Mouse (Mus musculus) cerebellum, adult 11-12 months (tissue): ENCODE measurements at regions not wholly inside any gene's neighbourhood (a gene's known extent, or its start where the extent isn't known, plus 50 kb on each side); places are given as distances from the start of the nearest gene placed in this dataset.
"Not testable (repeated sequence)": the region's sequence is repeated elsewhere in the genome, so short reads cannot be mapped to it uniquely, and the experiment has no call there.

Experiments
- DNase-seq: peaks from one replicate; pipeline ENCODE4 v3.0.0; 2022

- no peak for DNase-seq
Observed at GRCm38 (mm10) chr4:153738088-153738487, 218.9 kb upstream of the A430005L14Rik start.

- DNase-seq, result no peak
Observed at GRCm38 (mm10) chr4:153742241-153742640, 214.8 kb upstream of the A430005L14Rik start.

GRCm38 (mm10) chr4:153752791-153753190 is 204.2 kb upstream of the A430005L14Rik start:
- no peak for DNase-seq

GRCm38 (mm10) chr4:153758323-153758722 is 198.7 kb upstream of the A430005L14Rik start:
- no peak for DNase-seq

- no peak for DNase-seq
Observed at GRCm38 (mm10) chr4:153758781-153759180, 198.3 kb upstream of the A430005L14Rik start.

GRCm38 (mm10) chr4:153760934-153761333 is 196.1 kb upstream of the A430005L14Rik start:
- DNase-seq, result no peak

GRCm38 (mm10) chr4:153763413-153763812 is 193.6 kb upstream of the A430005L14Rik start:
- no peak for DNase-seq

- DNase-seq, result no peak
Observed at GRCm38 (mm10) chr4:153767713-153768112, 189.3 kb upstream of the A430005L14Rik start.

GRCm38 (mm10) chr4:153768350-153768749 is 188.7 kb upstream of the A430005L14Rik start:
- DNase-seq, result no peak

- no peak for DNase-seq
Observed at GRCm38 (mm10) chr4:153770675-153771074, 186.4 kb upstream of the A430005L14Rik start.

- no peak for DNase-seq
Observed at GRCm38 (mm10) chr4:153780501-153780900, 176.5 kb upstream of the A430005L14Rik start.

- peak; percentile 16 for DNase-seq
Observed at GRCm38 (mm10) chr4:153781271-153781670, 175.8 kb upstream of the A430005L14Rik start.

- DNase-seq, result no peak
Observed at GRCm38 (mm10) chr4:153781981-153782521, 175.0 kb upstream of the A430005L14Rik start.

GRCm38 (mm10) chr4:153784401-153784800 is 172.6 kb upstream of the A430005L14Rik start:
- DNase-seq, result no peak

GRCm38 (mm10) chr4:153785564-153785963 is 171.5 kb upstream of the A430005L14Rik start:
- no peak for DNase-seq

- no peak for DNase-seq
Observed at GRCm38 (mm10) chr4:153792307-153792706, 164.7 kb upstream of the A430005L14Rik start.

- no peak for DNase-seq
Observed at GRCm38 (mm10) chr4:153798061-153798460, 159.0 kb upstream of the A430005L14Rik start.

- no peak for DNase-seq
Observed at GRCm38 (mm10) chr4:153805727-153806126, 151.3 kb upstream of the A430005L14Rik start.

GRCm38 (mm10) chr4:153806180-153806692 is 150.8 kb upstream of the A430005L14Rik start:
- no peak for DNase-seq

GRCm38 (mm10) chr4:153806820-153807436 is 150.1 kb upstream of the A430005L14Rik start:
- DNase-seq, result no peak

GRCm38 (mm10) chr4:153812866-153813265 is 144.2 kb upstream of the A430005L14Rik start:
- no peak for DNase-seq

- DNase-seq, result no peak
Observed at GRCm38 (mm10) chr4:153827914-153828313, 129.1 kb upstream of the A430005L14Rik start.

GRCm38 (mm10) chr4:153829766-153830165 is 127.3 kb upstream of the A430005L14Rik start:
- DNase-seq, result no peak

GRCm38 (mm10) chr4:153830491-153830890 is 126.5 kb upstream of the A430005L14Rik start:
- no peak for DNase-seq

- not testable (repeated sequence) for DNase-seq
Observed at GRCm38 (mm10) chr4:153831251-153831650, 125.8 kb upstream of the A430005L14Rik start.
